Mouse (Mus musculus) skeletal muscle tissue, postnatal 0 days (tissue): ENCODE measurements around the gene Retn. TPM values are rescaled to one million over a fixed set of nuclear protein-coding genes. Genes with fewer than 3 reads are reported as not detected.

Experiments used
- polyA plus RNA-seq: library from polyadenylated mRNA; unstranded; fragments of >200 nt; fragmentation: Nextera tagmentation; extraction: Ambion mirVana; gene quantifications from 2 replicates; pipeline ENCODE4 v1.2.1, GENCODE M21; 2015

The Retn gene
- 15.0 and 330 TPM in 2 replicates for polyA plus RNA-seq

DNA sequence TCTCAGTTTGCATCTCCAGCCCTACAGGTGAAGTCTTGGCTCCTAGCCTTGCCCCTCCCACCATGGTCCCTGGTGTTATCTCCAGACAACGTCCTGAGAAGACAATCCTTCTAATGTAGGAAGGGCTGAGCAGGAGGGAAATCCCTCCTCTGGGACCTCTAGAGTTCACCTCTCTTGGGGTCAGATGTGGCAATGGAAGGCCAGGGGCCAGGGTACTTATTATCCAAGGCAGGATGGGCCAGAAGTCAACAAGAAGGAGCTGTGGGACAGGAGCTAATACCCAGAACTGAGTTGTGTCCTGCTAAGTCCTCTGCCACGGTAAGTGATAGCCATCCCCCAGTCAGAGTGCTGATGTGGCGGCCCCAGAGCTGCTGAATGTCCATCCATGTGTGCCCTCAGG lies at the start of gene Retn:
Gene Retn, plus strand, starts transcription at position 245 of the 400 bp plus-strand sequence.

DNA sequence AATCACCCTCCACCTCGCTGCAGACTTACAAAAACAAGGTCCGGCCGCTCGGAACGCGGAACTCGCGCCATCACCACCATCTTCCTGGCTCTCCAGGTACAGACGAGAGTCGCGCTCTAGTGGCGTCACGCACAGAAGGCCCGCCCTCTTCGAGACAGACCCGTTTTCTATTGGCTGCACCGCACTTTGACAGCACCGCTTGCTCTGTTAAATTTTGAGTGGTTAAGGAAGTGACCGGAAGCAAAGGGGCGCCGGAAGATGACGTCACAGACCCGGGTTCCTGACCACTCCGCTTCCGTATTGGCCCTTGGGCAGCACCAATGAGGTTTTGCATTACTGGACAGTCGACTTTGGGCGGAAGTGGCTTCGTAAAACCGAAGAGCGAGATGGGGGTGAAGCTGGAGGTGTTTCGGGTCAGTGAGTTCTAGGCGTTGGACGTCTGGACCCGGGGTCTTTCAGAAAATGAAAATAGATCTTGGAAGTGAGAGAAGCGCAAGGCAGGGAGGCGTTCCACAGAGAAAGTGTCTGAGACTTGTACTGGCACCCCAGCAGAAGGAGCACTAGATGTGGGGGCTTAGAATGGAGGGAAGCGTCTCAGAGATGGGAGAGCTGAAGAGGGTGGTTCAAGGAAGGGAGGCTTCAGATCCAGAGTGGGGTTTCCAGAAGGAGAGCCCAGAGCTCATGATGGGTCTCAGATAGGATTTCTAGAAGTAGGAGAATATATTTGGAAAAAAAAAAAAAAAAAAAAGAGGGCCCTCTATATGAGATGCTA lies 34.2 kb upstream of the Retn start, which contains the start of the genes Xab2 and Pet100:
Gene Xab2, minus strand, starts transcription at position 118 of the 772 bp plus-strand sequence.
Gene Pet100, plus strand, starts transcription at position 350 of the 772 bp plus-strand sequence.

DNA sequence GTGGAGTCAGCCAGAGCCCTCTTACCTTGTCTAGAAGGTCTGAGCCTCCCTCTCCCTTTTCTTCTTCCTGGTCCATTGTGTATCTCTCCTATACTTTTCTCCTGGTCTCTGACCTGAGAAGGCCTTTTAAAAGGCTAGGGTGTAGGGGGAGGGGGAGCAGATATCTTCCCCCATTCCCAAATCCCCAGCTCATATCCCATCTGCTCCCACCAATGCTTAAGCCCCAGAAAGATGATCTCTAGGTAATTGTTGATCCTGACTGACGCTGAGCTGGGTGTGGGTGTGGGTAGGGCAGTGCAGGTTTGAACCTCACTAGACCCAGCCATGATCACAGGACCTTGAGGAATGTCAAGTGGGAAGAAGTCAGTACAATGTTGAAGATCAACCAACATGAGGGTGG lies 30.1 kb upstream of the Retn start, which contains the start of gene Pcp2:
Gene Pcp2, minus strand, starts transcription at position 101 of the 400 bp plus-strand sequence.

DNA sequence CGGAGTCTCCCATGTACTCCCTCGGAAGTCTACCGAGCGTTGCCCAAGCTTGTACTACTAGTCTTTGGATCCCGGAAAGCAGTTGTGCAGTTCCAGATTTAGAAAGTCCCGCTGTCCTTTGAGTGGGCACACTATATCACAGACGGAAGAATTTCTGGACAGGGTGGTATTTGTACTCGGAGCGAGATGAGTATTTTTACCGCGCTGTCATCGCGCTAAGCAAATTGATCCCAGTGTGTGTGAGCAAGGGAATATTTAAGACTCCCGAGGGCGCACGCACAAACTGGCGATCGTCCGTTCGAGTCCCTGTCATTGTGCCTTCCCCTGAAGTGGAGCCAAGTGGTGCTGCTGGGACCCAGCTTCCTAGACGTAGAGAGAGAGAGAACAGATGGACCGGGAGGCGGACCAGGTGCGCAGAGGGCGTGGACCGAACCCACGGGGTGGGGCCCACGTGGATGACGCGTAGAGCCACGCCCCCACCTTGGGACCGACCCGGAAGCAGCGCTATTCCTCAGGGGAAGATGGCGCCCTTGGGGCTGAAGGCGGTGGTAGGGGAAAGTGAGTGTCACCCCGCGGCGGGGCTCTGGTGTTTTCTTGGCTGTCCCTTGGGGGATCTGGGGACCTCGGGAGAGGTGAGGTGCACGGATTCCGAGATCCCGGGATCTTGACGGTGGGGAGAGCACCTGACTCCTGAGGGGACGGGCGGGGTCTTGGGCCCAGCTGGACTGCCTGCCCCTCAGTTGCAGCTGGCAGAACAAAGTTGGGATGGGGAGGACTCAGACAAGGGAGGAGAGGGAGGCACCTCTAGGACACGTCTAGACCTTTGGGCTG lies 24.7 kb upstream of the Retn start, which contains the start of gene Stxbp2:
Gene Stxbp2, plus strand, starts transcription at position 309 of the 831 bp plus-strand sequence.

DNA sequence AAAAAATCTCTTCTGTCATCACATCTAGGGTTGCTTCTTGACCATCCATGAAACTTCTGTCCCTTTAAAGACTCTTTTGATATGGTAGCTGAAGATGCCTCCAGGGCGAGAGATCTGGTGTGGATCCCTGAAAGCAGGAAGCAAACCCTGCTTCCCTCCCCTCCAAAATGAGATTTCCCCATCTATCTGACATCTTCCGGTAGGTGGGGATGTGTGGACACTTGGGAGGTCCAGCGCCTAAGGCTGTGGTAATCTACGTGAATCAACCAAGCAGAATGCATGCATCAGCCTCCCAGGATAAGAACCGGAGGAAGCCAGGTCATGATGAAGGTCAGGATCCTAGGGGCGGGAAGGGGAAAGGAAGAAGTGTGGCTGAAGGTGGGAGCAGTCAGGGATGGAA lies 9.9 kb downstream of the Retn start, which contains the start of gene Mcemp1:
Gene Mcemp1, plus strand, starts transcription at position 248 of the 400 bp plus-strand sequence.

DNA sequence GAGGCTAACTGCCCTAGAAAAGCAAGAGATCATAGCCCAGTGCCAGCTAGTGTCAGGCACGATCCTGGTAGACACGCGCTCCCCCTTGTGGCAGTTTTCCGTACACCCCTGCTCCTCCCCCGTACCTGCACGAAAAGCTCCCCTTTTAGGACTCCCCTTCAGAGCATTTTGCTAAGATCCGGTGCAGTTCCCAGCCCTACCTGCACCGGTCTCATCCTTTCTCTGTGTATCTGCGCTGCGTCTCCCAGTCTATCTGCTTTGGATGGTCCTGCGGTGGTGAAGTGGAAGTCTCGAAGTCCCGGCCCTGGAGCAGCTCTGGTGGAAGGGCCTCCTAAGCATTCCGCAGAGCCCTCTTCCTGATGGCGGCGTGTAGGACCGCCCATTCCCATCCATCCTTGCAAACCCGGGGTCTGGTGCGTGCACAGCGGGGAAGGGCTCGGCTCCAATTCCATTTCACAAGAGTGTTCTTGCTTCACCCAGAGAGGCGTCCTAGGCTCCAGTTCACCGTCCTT lies 16.5 kb downstream of the Retn start, which contains the start of gene Fcor:
Gene Fcor, minus strand, starts transcription at position 383 of the 512 bp plus-strand sequence.

DNA sequence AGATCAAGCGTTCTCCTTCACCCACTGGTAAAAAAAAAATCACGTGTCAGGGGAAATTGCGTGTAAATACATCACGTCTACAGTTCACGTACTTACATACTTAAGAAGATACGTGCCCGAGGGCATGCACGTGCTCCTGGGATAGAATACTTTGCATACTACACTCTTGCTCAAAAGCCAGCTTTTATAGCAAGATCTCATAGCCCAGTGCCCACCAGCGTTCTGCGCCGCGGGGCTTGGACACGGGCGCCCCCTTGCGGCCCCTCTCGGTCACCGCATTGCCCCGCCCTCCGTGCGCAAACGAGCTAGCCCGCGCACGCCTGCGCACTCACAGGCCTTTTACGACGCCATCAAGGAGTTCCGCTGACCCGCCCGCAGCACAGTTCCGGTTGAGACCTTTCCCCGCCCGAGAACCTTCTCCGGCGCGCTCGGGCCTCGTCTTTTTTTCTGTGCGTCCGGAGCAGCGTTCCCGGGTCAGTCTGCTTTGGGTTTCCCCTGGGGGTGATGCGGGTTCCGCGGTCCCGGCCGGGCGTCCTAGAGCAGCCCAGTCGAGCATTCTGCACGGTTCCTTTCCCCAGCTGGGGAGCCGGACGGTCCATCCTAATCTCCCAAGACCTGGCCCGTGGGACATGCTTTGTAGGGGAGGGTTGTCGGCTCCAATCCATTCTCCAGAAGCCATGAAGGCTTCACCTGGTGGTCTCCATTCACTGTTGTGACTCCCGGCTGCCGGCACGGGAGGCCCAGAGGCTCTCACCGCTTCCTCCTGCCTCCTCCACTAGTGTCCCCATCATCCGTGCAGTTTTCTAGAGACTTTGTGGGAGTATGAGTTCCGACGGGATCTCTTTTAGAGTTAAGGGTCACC lies 20.8 kb downstream of the Retn start, which contains the start of gene Trappc5:
Gene Trappc5, plus strand, starts transcription at position 169 of the 862 bp plus-strand sequence.

DNA sequence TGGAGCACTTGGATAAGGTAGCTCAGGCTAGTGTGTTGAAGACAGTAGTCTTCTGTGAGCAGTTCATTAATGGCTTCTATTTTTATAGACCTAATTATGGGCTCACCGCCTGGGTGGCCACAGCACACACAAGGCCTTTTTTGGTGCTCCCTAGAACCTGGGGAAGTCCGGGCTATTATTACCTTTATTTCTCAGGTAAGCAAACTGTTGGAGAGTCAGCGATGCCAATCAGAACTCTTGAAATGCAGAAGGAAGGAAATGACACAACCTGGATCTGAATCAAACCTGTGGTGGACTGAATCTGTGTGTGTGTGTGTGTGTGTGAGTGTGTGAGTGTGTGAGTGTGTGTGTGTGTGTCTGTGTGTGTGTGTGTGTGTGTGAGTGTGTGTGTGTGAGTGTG lies 38.6 kb downstream of the Retn start, which contains the start of gene Fcer2a:
Gene Fcer2a, minus strand, starts transcription at position 55 of the 400 bp plus-strand sequence.

Other genes starting within 250 kb of the Retn start
- gene Pex11g, start 188.1 kb upstream of the Retn start, polyA plus RNA-seq, result 4.9 and 7.0 TPM in 2 replicates
- gene Tex45, start 184.9 kb upstream of the Retn start, polyA plus RNA-seq, result not detected in 2 replicates
- 23.2 and 25.1 TPM in 2 replicates for gene Zfp358, start 162.6 kb upstream of the Retn start, polyA plus RNA-seq
- 26.1 and 28.2 TPM in 2 replicates for gene Mcoln1, start 155.3 kb upstream of the Retn start, polyA plus RNA-seq
- gene Pnpla6, start 140.4 kb upstream of the Retn start, polyA plus RNA-seq, result 8.8 and 9.3 TPM in 2 replicates
- gene C330021F23Rik, start 87.8 kb upstream of the Retn start, polyA plus RNA-seq, result 0.12 and 0.23 TPM in 2 replicates
- gene Camsap3, start 68.5 kb upstream of the Retn start, polyA plus RNA-seq, result 0.67 and 1.3 TPM in 2 replicates
- 19.5 and 21.0 TPM in 2 replicates for gene Xab2, start 34.5 kb upstream of the Retn start, polyA plus RNA-seq
- gene Pet100, start 34.2 kb upstream of the Retn start, polyA plus RNA-seq, result 76.1 and 83.2 TPM in 2 replicates
- not detected in 2 replicates for gene Pcp2, start 30.2 kb upstream of the Retn start, polyA plus RNA-seq
- gene Stxbp2, start 24.8 kb upstream of the Retn start, polyA plus RNA-seq, result 5.0 and 16.5 TPM in 2 replicates
- gene Mcemp1, start 10.0 kb downstream of the Retn start, polyA plus RNA-seq, result 0.26 and 0.34 TPM in 2 replicates
- 5.8 and 29.9 TPM in 2 replicates for gene Fcor, start 16.6 kb downstream of the Retn start, polyA plus RNA-seq
- gene Trappc5, start 20.5 kb downstream of the Retn start, polyA plus RNA-seq, result 26.8 and 27.3 TPM in 2 replicates
- 0.10 and 0.13 TPM in 2 replicates for gene Fcer2a, start 38.4 kb downstream of the Retn start, polyA plus RNA-seq
- 0.27 TPM in 1 of 2 replicates, not detected in the other for gene Clec4g, start 64.9 kb downstream of the Retn start, polyA plus RNA-seq
- gene Cd209a, start 93.2 kb downstream of the Retn start, polyA plus RNA-seq, result 0.09 and 0.46 TPM in 2 replicates
- gene Cd209e, start 198.5 kb downstream of the Retn start, polyA plus RNA-seq, result not detected in 2 replicates
- gene Cd209d, start 222.8 kb downstream of the Retn start, polyA plus RNA-seq, result 0.15 TPM in 1 of 2 replicates, not detected in the other